Mouse (Mus musculus) urinary bladder, postnatal 25 days (tissue): ENCODE measurements around the gene Tac2.
"Not testable (repeated sequence)": the region's sequence is repeated elsewhere in the genome, so short reads cannot be mapped to it uniquely, and the experiment has no call there.

Source experiments
- DNase-seq: peaks from one replicate; pipeline ENCODE4 v3.0.0; 2022; ENCODE audit warnings: low spot score

Gene Tac2

GRCm38 (mm10) chr10:127759181-127760110 lies 35.2 kb downstream of the Tac2 start, which contains the start of the genes Rdh1 and Rdh16f1:
TSS of gene Rdh1 (plus strand) at chr10:127759721.
TSS of gene Rdh16f1 (plus strand) at chr10:127759787.
- DNase-seq = peak; percentile 2

- DNase-seq = not testable (repeated sequence)
These were observed 38.6 kb downstream of the Tac2 start for GRCm38 (mm10) chr10:127762926-127763325.

GRCm38 (mm10) chr10:127763914-127764680 lies 39.8 kb downstream of the Tac2 start:
- no peak for DNase-seq

- DNase-seq = no peak
These were observed 42.3 kb downstream of the Tac2 start for GRCm38 (mm10) chr10:127766564-127766963.

- no peak for DNase-seq
These were observed 51.7 kb downstream of the Tac2 start, which contains the start of gene Rdh9 for GRCm38 (mm10) chr10:127776011-127776410. TSS of gene Rdh9 (plus strand) at chr10:127776386.
